Mouse (Mus musculus) stomach, postnatal 0 days (tissue): ENCODE data around the gene Gm15093. TPM values are rescaled to one million over a fixed set of nuclear protein-coding genes. Genes with fewer than 3 reads are reported as not detected.
"Not testable (repeated sequence)": the region's sequence is repeated elsewhere in the genome, so short reads cannot be mapped to it uniquely, and the experiment has no call there.

Experiments used
- ATAC-seq: fragments of 200-750 bp; cut with Nextera tagmentation; 2 replicates; pipeline ENCODE4 v1.8.0; 2017; ENCODE audit not compliant: low FRiP score, low TSS enrichment
- DNase-seq: peaks from one replicate; pipeline ENCODE4 v3.0.0-alpha.2; 2016; ENCODE audit warnings: low spot score
- H3K27ac ChIP-seq: fragments of 300-500 bp; sonication (generic); replicated peaks from 2 replicates; pipeline ENCODE4 v1.5.1; 2014; ENCODE audit warnings: mild to moderate bottlenecking, control low read depth
- H3K27me3 ChIP-seq: fragments of 300-500 bp; sonication (generic); 2 replicates; pipeline ENCODE4 v1.6.1; 2014; ENCODE audit warnings: low read length; ENCODE audit not compliant: control insufficient read depth, insufficient read depth
- H3K36me3 ChIP-seq: fragments of 300-500 bp; sonication (generic); 2 replicates; pipeline ENCODE4 v1.6.1; 2014; ENCODE audit warnings: low read length, mixed read lengths; ENCODE audit not compliant: control insufficient read depth, insufficient read depth
- H3K4me1 ChIP-seq: fragments of 300-500 bp; sonication (generic); replicated peaks from 2 replicates; pipeline ENCODE4 v1.6.1; 2014; ENCODE audit warnings: antibody characterized with exemption; ENCODE audit not compliant: control insufficient read depth, insufficient read depth
- H3K4me2 ChIP-seq: fragments of 300-500 bp; sonication (generic); replicated peaks from 2 replicates; pipeline ENCODE4 v1.6.1; 2014; ENCODE audit warnings: low read depth, mild to moderate bottlenecking, control low read depth, moderate library complexity
- H3K4me3 ChIP-seq: fragments of 300-500 bp; sonication (generic); 2 replicates; pipeline ENCODE4 v1.5.1; 2014; ENCODE audit warnings: low read depth, low read length, control low read depth
- H3K9ac ChIP-seq: fragments of 300-500 bp; sonication (generic); 2 replicates; pipeline ENCODE4 v1.6.1; 2014; ENCODE audit warnings: mild to moderate bottlenecking, low read length, control low read depth, mixed read lengths
- H3K9me3 ChIP-seq: fragments of 300-500 bp; sonication (generic); 2 replicates; pipeline ENCODE4 v1.6.1; 2016; ENCODE audit warnings: low read length; ENCODE audit not compliant: control insufficient read depth
- WGBS: fragments of 180-500 bp; shearing (Covaris S2); extraction: QIAGEN DNeasy Blood & Tissue Kit; methylation state at CpG from one replicate; pipeline ENCODE4 v1.1.7; 2014; 5-methylcytosine and 5-hydroxymethylcytosine counted together
- polyA plus RNA-seq: library from polyadenylated mRNA; unstranded; fragments of >200 nt; fragmentation: Nextera tagmentation; extraction: Ambion mirVana; gene quantifications from 2 replicates; pipeline ENCODE4 v1.2.1, GENCODE M21; 2015

Gene Gm15093
- polyA plus RNA-seq, result not detected in 2 replicates

DNA sequence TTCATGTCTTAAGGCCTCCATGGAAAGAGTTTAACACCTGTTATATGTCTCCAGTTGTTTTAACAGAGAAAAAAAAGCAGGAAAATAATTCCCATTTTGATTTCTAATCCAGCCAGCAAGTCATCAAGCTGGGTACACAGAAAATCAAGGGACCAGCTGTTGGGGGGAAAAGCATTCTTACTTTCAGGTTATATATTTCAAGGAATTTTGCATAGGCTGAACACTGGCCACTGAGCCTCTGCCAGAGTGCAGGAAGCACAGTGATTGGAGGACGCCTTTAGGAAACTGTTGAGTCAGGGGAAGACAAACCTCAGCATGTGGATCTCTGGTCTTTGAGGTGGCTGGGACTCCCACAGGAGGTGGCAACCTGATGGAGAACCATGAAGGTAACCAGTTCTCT lies at the start of gene Gm15093:
TSS of gene Gm15093 (plus strand) at position 301 of the 400 bp plus-strand sequence.
- H3K27me3 ChIP-seq, DNase-seq, H3K4me3 ChIP-seq, H3K4me2 ChIP-seq, ATAC-seq, H3K36me3 ChIP-seq, H3K9ac ChIP-seq, H3K4me1 ChIP-seq, H3K9me3 ChIP-seq, H3K27ac ChIP-seq: not testable (repeated sequence)
- no CpG with 5 or more reads among the region's 1 CpGs for WGBS

Other genes with a start within 250 kb of the Gm15093 start
- not detected in 2 replicates for gene Ott, start 198.1 kb upstream of the Gm15093 start, polyA plus RNA-seq
- gene Gm15085, start 175.2 kb downstream of the Gm15093 start, polyA plus RNA-seq, result not detected in 2 replicates